Mouse (Mus musculus) heart, embryonic 11.5 days (tissue): ENCODE data around the gene Dut. TPM values are rescaled to one million over a fixed set of nuclear protein-coding genes. Genes with fewer than 3 reads are reported as not detected.

Experiments
- ATAC-seq: fragments of 200-750 bp; cut with Nextera tagmentation; replicated peaks from 2 replicates; pipeline ENCODE4 v1.8.0; 2017; ENCODE audit warnings: moderate library complexity; ENCODE audit not compliant: insufficient number of reproducible peaks, low FRiP score, low TSS enrichment
- H3K27ac ChIP-seq: fragments of 300-500 bp; sonication (generic); 2 replicates; pipeline ENCODE4 v1.5.1; 2014; ENCODE audit warnings: mild to moderate bottlenecking, low read depth, low read length
- H3K27me3 ChIP-seq: fragments of 300-500 bp; sonication (generic); 2 replicates; pipeline ENCODE4 v1.6.1; 2014; ENCODE audit warnings: mild to moderate bottlenecking, low read length, mixed read lengths; ENCODE audit not compliant: control insufficient read depth, insufficient read depth
- H3K36me3 ChIP-seq: fragments of 300-500 bp; sonication (generic); 2 replicates; pipeline ENCODE4 v1.6.1; 2014; ENCODE audit warnings: mild to moderate bottlenecking, low read length, moderate library complexity, mixed read lengths; ENCODE audit not compliant: control insufficient read depth, insufficient read depth
- H3K4me1 ChIP-seq: fragments of 300-500 bp; sonication (generic); 2 replicates; pipeline ENCODE4 v1.6.1; 2014; ENCODE audit warnings: low read length; ENCODE audit not compliant: control insufficient read depth, insufficient read depth
- H3K4me2 ChIP-seq: fragments of 300-500 bp; sonication (generic); 2 replicates; pipeline ENCODE4 v1.6.1; 2014; ENCODE audit warnings: mild to moderate bottlenecking, moderate library complexity
- H3K4me3 ChIP-seq: fragments of 300-500 bp; sonication (generic); 2 replicates; pipeline ENCODE4 v1.5.1; 2014; ENCODE audit warnings: low read depth, low read length
- H3K9ac ChIP-seq: fragments of 300-500 bp; sonication (generic); 2 replicates; pipeline ENCODE4 v1.6.1; 2014; ENCODE audit warnings: mild to moderate bottlenecking, low read depth, low read length, moderate library complexity
- H3K9me3 ChIP-seq: fragments of 300-500 bp; sonication (generic); replicated peaks from 2 replicates; pipeline ENCODE4 v1.6.1; 2016; ENCODE audit warnings: low read length; ENCODE audit not compliant: control insufficient read depth
- WGBS: fragments of 180-500 bp; shearing (Covaris S2); extraction: QIAGEN DNeasy Blood & Tissue Kit; methylation state at CpG from one replicate; pipeline ENCODE4 v1.1.7; 2014; ENCODE audit not compliant: insufficient replicate concordance; 5-methylcytosine and 5-hydroxymethylcytosine counted together
- polyA plus RNA-seq: library from polyadenylated mRNA; unstranded; fragments of >200 nt; fragmentation: Nextera tagmentation; extraction: Ambion mirVana; gene quantifications from 2 replicates; pipeline ENCODE4 v1.2.1, GENCODE M21; 2014

Dut gene
- polyA plus RNA-seq, 1 experiment from 2014 or later, result 156 TPM

GRCm38 (mm10) chr2:125285777-125286176 is 38.8 kb downstream of the Dut start:
- 79% methylated on average over 4 of the region's 4 CpGs for whole genome bisulfite sequencing
- no peak for ATAC-seq

GRCm38 (mm10) chr2:125290197-125290965 is 43.4 kb downstream of the Dut start:
- ATAC-seq, result no peak
- Histone ChIP-seq H3K27me3 (no peaks in the 10 kb centered on the region), H3K4me1 (no peaks in the 10 kb centered on the region), H3K9ac (no peak overlapping the region), H3K4me3 (no peak overlapping the region), H3K9me3 (no peaks in the 10 kb centered on the region), H3K4me2 (no peak overlapping the region), H3K36me3 (no peaks in the 10 kb centered on the region), H3K27ac (no peak overlapping the region)
- 82% methylated on average over 10 of the region's 10 CpGs for WGBS

More at GRCm38 (mm10) chr2:125285777-125286176, 38.8 kb downstream of the Dut start:
- H3K9ac ChIP-seq, result no peak overlapping the region
- no peaks in the 10 kb centered on the region for H3K36me3 ChIP-seq
- H3K4me2 ChIP-seq, result no peak overlapping the region
- H3K27me3 ChIP-seq, result no peaks in the 10 kb centered on the region
- no peak overlapping the region for H3K4me3 ChIP-seq
- H3K27ac ChIP-seq, result no peak overlapping the region
- H3K9me3 ChIP-seq, result no peaks in the 10 kb centered on the region
- no peaks in the 10 kb centered on the region; the same call in 1 of the 2 replicates for H3K4me1 ChIP-seq

- Histone ChIP-seq H3K27ac (no peak overlapping the region), H3K4me2 (no peak overlapping the region), H3K27me3 (no peaks in the 10 kb centered on the region), H3K4me1 (no peaks in the 10 kb centered on the region), H3K36me3 (no peaks in the 10 kb centered on the region), H3K9me3 (no peaks in the 10 kb centered on the region), H3K9ac (no peak overlapping the region), H3K4me3 (no peak overlapping the region)
- 63% methylated on average over 1 of the region's 1 CpGs for WGBS
- ATAC-seq, result no peak
These were observed 44.1 kb downstream of the Dut start for GRCm38 (mm10) chr2:125291101-125291500.

GRCm38 (mm10) chr2:125292616-125293015 is 45.6 kb downstream of the Dut start:
- no peak overlapping the region for H3K4me3 ChIP-seq
- ATAC-seq, result no peak
- no peak overlapping the region for H3K4me2 ChIP-seq
- no peaks in the 10 kb centered on the region for H3K36me3 ChIP-seq
- 41% methylated on average over 7 of the region's 7 CpGs for WGBS
- no peaks in the 10 kb centered on the region for H3K4me1 ChIP-seq
- H3K27ac ChIP-seq, result no peak overlapping the region
- no peaks in the 10 kb centered on the region for H3K9me3 ChIP-seq
- H3K9ac ChIP-seq, result no peak overlapping the region
- H3K27me3 ChIP-seq, result no peaks in the 10 kb centered on the region

GRCm38 (mm10) chr2:125293969-125294491 is 47.0 kb downstream of the Dut start:
- H3K9me3 ChIP-seq, result no peaks in the 10 kb centered on the region
- WGBS, result 79% methylated on average over 5 of the region's 5 CpGs
- no peak for ATAC-seq
- no peak overlapping the region for H3K27ac ChIP-seq
- H3K9ac ChIP-seq, result no peak overlapping the region
- no peak overlapping the region for H3K4me3 ChIP-seq
- H3K36me3 ChIP-seq, result no peaks in the 10 kb centered on the region
- H3K4me1 ChIP-seq, result no peaks in the 10 kb centered on the region
- H3K4me2 ChIP-seq, result no peak overlapping the region
- no peaks in the 10 kb centered on the region for H3K27me3 ChIP-seq

- no peaks in the 10 kb centered on the region for H3K36me3 ChIP-seq
- no peaks in the 10 kb centered on the region for H3K9me3 ChIP-seq
- no peaks in the 10 kb centered on the region for H3K27me3 ChIP-seq
- no peak overlapping the region for H3K27ac ChIP-seq
- no peak overlapping the region for H3K4me3 ChIP-seq
- WGBS, result 83% methylated on average over 3 of the region's 3 CpGs
- no peaks in the 10 kb centered on the region for H3K4me1 ChIP-seq
- no peak overlapping the region for H3K9ac ChIP-seq
- ATAC-seq, result no peak
- no peak overlapping the region for H3K4me2 ChIP-seq
These were observed 48.5 kb downstream of the Dut start for GRCm38 (mm10) chr2:125295526-125295925.

- no peak overlapping the region for H3K4me2 ChIP-seq
- no peak for ATAC-seq
- H3K9ac ChIP-seq, result no peak overlapping the region
- H3K9me3 ChIP-seq, result no peaks in the 10 kb centered on the region
- H3K4me1 ChIP-seq, result no peaks in the 10 kb centered on the region
- H3K27ac ChIP-seq, result no peak overlapping the region
- no peaks in the 10 kb centered on the region for H3K36me3 ChIP-seq
- H3K4me3 ChIP-seq, result no peak overlapping the region
- WGBS, result 81% methylated on average over 1 of the region's 1 CpGs
- no peaks in the 10 kb centered on the region for H3K27me3 ChIP-seq
These were observed 51.9 kb downstream of the Dut start for GRCm38 (mm10) chr2:125298841-125299240.

- no peak for ATAC-seq
- no peak overlapping the region for H3K4me2 ChIP-seq
- H3K4me1 ChIP-seq, result no peaks in the 10 kb centered on the region
- H3K9me3 ChIP-seq, result no peaks in the 10 kb centered on the region
- H3K36me3 ChIP-seq, result peaks cover 4% of the 10 kb centered on the region
- no peak overlapping the region for H3K9ac ChIP-seq
- H3K4me3 ChIP-seq, result no peak overlapping the region
- WGBS, result 61% methylated on average over 9 of the region's 9 CpGs
- no peaks in the 10 kb centered on the region for H3K27me3 ChIP-seq
- no peak overlapping the region for H3K27ac ChIP-seq
These were observed 55.1 kb downstream of the Dut start for GRCm38 (mm10) chr2:125301877-125302624.
